Mouse (Mus musculus) midbrain, embryonic 11.5 days (tissue): ENCODE data around the gene Itga1. TPM values are rescaled to one million over a fixed set of nuclear protein-coding genes. Genes with fewer than 3 reads are reported as not detected.

Experiments used
- ATAC-seq: fragments of 200-750 bp; cut with Nextera tagmentation; 2 replicates; pipeline ENCODE4 v1.8.0; 2017; ENCODE audit warnings: moderate TSS enrichment, moderate library complexity; ENCODE audit not compliant: low FRiP score
- DNase-seq: peaks from one replicate; pipeline ENCODE4 v3.0.0; 2015; ENCODE audit warnings: low spot score; ENCODE audit errors: missing footprints
- H3K27ac ChIP-seq: fragments of 300-500 bp; sonication (generic); 2 replicates; pipeline ENCODE4 v1.5.1; 2014; ENCODE audit warnings: low read depth, low read length
- H3K27me3 ChIP-seq: fragments of 300-500 bp; sonication (generic); 2 replicates; pipeline ENCODE4 v1.6.1; 2014; ENCODE audit warnings: mild to moderate bottlenecking, low read length, moderate library complexity, mixed read lengths; ENCODE audit not compliant: control insufficient read depth, insufficient read depth
- H3K36me3 ChIP-seq: fragments of 300-500 bp; sonication (generic); 2 replicates; pipeline ENCODE4 v1.6.1; 2014; ENCODE audit warnings: mild to moderate bottlenecking, low read length, moderate library complexity, mixed read lengths; ENCODE audit not compliant: control insufficient read depth, insufficient read depth
- H3K4me1 ChIP-seq: fragments of 300-500 bp; sonication (generic); 2 replicates; pipeline ENCODE4 v1.6.1; 2014; ENCODE audit warnings: low read length; ENCODE audit not compliant: control insufficient read depth, insufficient read depth
- H3K4me2 ChIP-seq: fragments of 300-500 bp; sonication (generic); 2 replicates; pipeline ENCODE4 v1.6.1; 2014; ENCODE audit warnings: mild to moderate bottlenecking, moderate library complexity
- H3K4me3 ChIP-seq: fragments of 300-500 bp; sonication (generic); 2 replicates; pipeline ENCODE4 v1.5.1; 2014; ENCODE audit warnings: low read depth, low read length
- H3K9ac ChIP-seq: fragments of 300-500 bp; sonication (generic); 2 replicates; pipeline ENCODE4 v1.6.1; 2014; ENCODE audit warnings: low read length
- H3K9me3 ChIP-seq: fragments of 300-500 bp; sonication (generic); 2 replicates; pipeline ENCODE4 v1.6.1; 2016; ENCODE audit warnings: low read length; ENCODE audit not compliant: control insufficient read depth
- WGBS: fragments of 180-500 bp; shearing (Covaris S2); extraction: QIAGEN DNeasy Blood & Tissue Kit; methylation state at CpG from one replicate; pipeline ENCODE4 v1.1.7; 2014; 5-methylcytosine and 5-hydroxymethylcytosine counted together
- polyA plus RNA-seq: library from polyadenylated mRNA; unstranded; fragments of >200 nt; fragmentation: Nextera tagmentation; extraction: Ambion mirVana; gene quantifications from 2 replicates; pipeline ENCODE4 v1.2.1, GENCODE M21; 2014

Itga1 gene
- polyA plus RNA-seq, 1 experiment from 2014 or later: 6.3 TPM

DNA sequence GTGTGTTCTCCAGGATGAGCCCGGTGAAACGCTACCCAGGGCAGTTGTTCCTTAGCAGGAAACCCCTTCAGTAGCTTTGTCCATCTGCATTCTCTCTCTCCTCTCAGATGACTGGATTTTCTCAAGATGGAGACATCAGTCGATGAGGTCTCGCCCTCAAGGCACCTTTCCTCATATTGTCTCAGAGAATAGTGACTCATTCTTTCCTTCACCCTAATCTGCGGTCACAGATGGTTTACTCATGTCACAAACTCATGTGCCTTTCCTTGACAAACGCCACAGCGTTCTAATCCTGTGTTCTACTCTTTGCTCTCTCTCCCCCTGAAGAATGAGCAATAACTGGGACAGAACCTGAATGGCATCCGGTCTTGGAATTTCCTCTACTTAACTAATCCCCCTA is 5.7 kb upstream of the Itga1 start:
- Histone ChIP-seq H3K4me2 (no peak overlapping the region), H3K4me3 (no peak overlapping the region), H3K27ac (no peak overlapping the region), H3K9ac (no peak overlapping the region), H3K36me3 (no peaks in the 10 kb centered on the region), H3K27me3 (peaks cover 4% of the 10 kb centered on the region), H3K4me1 (no peaks in the 10 kb centered on the region), H3K9me3 (no peaks in the 10 kb centered on the region)
- no peak for ATAC-seq
- DNase-seq: no peak
- WGBS: 83% methylated on average over 8 of the region's 8 CpGs

DNA sequence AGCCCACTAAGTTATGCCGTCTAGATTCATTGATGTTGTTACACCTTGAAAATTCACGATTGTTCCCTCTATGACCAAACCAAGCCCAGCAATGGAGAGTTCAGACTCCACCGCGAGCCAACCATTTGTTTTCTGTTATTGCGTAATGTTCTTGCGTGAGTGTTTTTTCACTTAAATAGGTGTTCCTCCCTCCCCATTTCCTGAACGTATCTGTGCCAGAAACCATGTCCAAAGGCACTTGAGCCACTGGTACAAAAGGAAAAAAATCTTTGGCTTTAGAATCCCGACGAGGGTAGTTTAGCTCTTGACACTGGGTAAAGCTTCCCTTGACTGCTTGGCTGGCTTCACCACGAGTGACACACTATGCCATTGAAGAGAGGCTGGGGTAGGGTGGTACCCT is 4.4 kb upstream of the Itga1 start:
- WGBS: 89% methylated on average over 10 of the region's 10 CpGs

DNA sequence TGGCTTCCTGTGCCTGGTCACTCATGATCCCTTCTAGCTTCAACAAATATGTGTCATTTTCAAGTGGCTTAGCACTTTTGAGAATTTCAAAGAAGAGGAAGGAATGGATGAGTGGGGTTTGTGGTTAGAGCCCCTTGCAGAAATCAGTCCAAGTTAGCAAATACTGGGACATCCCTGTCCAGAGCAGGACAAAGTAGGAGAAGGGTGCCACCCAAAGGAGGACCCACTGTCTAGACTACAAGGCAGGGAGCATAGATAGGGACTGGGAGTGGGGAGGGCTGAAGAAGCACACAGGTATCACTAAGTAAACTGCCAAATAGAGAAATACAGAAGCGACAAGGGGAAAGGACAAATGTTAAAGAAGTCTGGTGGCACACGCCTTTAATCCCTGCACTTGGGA is 990 bp upstream of the Itga1 start:
- Histone ChIP-seq H3K4me2 (no peak overlapping the region), H3K27ac (no peak overlapping the region), H3K4me1 (peaks cover 5% of the 10 kb centered on the region; the same call in 1 of the 2 replicates), H3K9me3 (no peaks in the 10 kb centered on the region), H3K9ac (no peak overlapping the region), H3K4me3 (no peak overlapping the region), H3K27me3 (peaks cover 17% of the 10 kb centered on the region), H3K36me3 (no peaks in the 10 kb centered on the region)
- ATAC-seq (no peak), DNase-seq (no peak)
- 86% methylated on average over 2 of the region's 2 CpGs for WGBS

More for the DNA sequence above, 4.4 kb upstream of the Itga1 start:
- Histone ChIP-seq H3K36me3 (no peaks in the 10 kb centered on the region), H3K9me3 (no peaks in the 10 kb centered on the region), H3K27ac (no peak overlapping the region), H3K9ac (no peak overlapping the region), H3K27me3 (peaks cover 7% of the 10 kb centered on the region), H3K4me2 (no peak overlapping the region), H3K4me1 (peaks cover 5% of the 10 kb centered on the region; the same call in 1 of the 2 replicates), H3K4me3 (no peak overlapping the region)
- ATAC-seq: no peak
- no peak for DNase-seq

DNA sequence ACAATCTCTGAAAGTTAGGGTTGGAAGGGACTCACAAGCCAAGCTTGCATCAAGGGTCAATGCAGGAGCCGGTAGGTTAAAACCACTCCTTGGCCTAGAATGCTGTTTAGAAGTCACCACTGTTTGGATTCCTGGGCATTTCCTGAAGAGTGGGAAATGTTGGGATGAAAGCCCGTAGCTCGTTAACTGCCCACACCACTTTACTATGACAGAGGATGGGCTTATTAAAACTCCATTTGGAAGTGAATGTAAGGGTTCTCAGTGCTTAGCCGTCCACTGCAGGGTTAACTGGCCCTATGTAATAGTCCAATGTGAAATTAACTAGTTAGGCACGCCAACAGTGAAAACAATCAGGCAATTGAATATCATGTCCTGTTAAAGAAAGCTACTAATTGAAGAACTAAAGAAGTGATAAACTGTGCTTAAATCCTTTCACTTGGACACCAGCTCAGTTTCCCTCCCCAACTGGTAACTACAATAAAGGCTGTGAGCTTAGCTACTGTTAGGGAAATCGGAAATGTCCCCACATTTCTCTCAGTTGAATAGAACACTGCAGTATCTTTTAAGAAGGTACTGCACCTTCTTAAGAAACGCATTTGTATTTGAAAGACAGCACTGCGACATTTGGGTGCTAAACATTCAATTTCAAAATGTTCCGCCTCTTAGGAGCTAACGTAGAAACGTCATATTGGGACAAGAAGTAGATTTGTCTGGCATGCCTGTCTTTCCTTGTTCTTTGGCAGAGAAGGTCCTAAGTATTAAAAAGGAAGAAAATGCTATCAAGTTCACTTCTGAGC is 1.2 kb downstream of the Itga1 start:
- H3K4me2 ChIP-seq: peak overlapping the region; percentile 55; the same call in 1 of the 2 replicates
- no peak for ATAC-seq
- peak overlapping the region; percentile 46 for H3K4me3 ChIP-seq
- peak; percentile 81 for DNase-seq
- WGBS: 32% methylated on average over 11 of the region's 11 CpGs
- H3K9ac ChIP-seq: no peak overlapping the region
- peaks cover 17% of the 10 kb centered on the region for H3K27me3 ChIP-seq
- no peak overlapping the region for H3K27ac ChIP-seq
- H3K4me1 ChIP-seq: peaks cover 5% of the 10 kb centered on the region; the same call in 1 of the 2 replicates
- H3K9me3 ChIP-seq: no peaks in the 10 kb centered on the region
- no peaks in the 10 kb centered on the region for H3K36me3 ChIP-seq

DNA sequence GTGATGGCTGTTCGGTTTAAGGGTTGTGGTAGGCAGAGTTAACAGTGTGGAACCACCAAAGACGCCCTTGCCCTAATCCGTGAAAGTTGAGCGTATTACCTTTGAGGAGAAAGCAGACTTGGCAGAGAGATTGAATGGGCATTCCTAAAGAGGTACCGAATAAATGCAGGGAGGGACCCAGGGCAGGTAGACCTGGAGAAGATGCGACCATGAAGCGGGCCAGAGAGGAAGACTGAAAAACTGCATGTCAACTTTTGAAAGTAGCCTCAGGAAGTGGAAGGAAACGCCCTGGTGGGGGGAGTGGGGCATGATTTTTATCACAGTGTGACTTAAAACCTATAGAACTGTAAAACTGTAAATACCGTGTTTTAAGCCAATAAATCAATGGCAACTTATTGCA is 2.4 kb downstream of the Itga1 start:
- Histone ChIP-seq H3K4me1 (peaks cover 5% of the 10 kb centered on the region; the same call in 1 of the 2 replicates), H3K36me3 (no peaks in the 10 kb centered on the region), H3K9me3 (no peaks in the 10 kb centered on the region), H3K9ac (no peak overlapping the region), H3K4me2 (no peak overlapping the region), H3K4me3 (no peak overlapping the region), H3K27me3 (peaks cover 17% of the 10 kb centered on the region), H3K27ac (no peak overlapping the region)
- DNase-seq (no peak), ATAC-seq (no peak)
- 80% methylated on average over 9 of the region's 9 CpGs for WGBS

DNA sequence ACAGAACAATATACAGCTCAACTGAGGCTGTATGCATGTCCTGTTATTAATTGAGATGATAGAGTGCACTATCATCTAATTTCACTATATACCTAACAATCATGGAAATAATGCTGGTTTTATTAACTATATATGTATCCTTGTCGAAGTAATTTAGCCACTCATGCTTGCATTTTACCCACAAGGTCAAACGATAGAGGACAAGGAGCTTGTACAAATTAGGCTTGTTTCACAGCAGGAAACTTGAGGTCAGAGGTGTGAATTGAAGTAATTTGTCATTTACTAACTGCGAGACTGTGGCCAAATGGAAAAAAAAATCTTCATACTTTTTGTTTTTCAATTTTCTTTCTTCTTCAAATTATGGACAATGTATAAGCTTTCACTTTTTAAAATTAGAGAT is 3.5 kb downstream of the Itga1 start:
- no peaks in the 10 kb centered on the region for H3K36me3 ChIP-seq
- ATAC-seq: no peak
- WGBS: 85% methylated on average over 3 of the region's 3 CpGs

DNA sequence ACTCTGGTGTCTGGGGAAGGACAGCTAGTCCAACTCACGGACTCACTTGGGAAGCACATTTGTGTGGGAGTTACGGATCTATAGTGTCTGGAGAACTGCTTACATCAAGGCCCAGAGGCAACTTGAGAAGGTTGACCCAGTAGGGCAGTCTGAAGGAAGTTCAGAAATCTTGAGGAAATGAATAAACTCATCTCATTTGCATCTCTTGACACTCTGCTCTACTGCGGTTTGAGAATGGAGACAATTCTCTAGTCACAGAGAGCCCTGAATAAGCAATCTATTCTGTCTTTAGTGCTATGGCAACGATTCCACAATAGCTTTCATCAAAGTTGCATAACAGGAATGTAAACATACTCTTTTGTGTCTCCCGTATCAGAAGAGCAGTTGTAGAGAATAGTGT is 4.8 kb downstream of the Itga1 start:
- H3K36me3 ChIP-seq: no peaks in the 10 kb centered on the region
- DNase-seq (peak; percentile 73), ATAC-seq (no peak)
- H3K4me1 ChIP-seq: peaks cover 3% of the 10 kb centered on the region; the same call in 1 of the 2 replicates
- no peak overlapping the region for H3K9ac ChIP-seq
- no peak overlapping the region for H3K27ac ChIP-seq
- H3K4me3 ChIP-seq: no peak overlapping the region
- no peaks in the 10 kb centered on the region for H3K9me3 ChIP-seq
- H3K27me3 ChIP-seq: peaks cover 13% of the 10 kb centered on the region
- no peak overlapping the region for H3K4me2 ChIP-seq
- WGBS: 64% methylated on average over 5 of the region's 5 CpGs

More for the DNA sequence above, 3.5 kb downstream of the Itga1 start:
- Histone ChIP-seq H3K9me3 (no peaks in the 10 kb centered on the region), H3K4me2 (no peak overlapping the region), H3K4me3 (no peak overlapping the region), H3K27me3 (peaks cover 17% of the 10 kb centered on the region), H3K4me1 (peaks cover 5% of the 10 kb centered on the region; the same call in 1 of the 2 replicates), H3K27ac (no peak overlapping the region), H3K9ac (no peak overlapping the region)
- DNase-seq: peak; percentile 61

DNA sequence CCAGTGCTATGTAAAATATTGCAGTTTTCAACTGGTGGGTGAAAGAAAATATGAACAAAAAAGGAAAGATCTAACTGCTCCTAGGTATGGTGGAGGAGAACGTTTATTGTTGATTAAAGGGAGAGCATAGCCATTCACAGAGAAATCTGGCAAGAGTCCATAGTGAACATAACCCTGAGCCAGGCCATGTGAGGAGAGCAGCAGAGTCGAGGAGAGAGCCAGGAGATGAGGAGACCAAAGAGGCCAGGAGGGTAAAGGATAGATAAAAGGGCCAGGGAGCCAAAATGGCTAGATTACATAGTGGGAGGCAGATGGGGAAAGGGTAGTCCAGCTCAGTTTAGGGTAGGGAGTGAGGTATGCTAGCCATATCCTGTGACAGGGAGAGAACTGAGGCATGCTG is 5.5 kb downstream of the Itga1 start:
- Histone ChIP-seq H3K9me3 (no peaks in the 10 kb centered on the region), H3K27me3 (peaks cover 10% of the 10 kb centered on the region), H3K9ac (no peak overlapping the region), H3K27ac (no peak overlapping the region), H3K4me2 (no peak overlapping the region), H3K4me1 (peaks cover under 1% of the 10 kb centered on the region; the same call in 1 of the 2 replicates), H3K4me3 (no peak overlapping the region), H3K36me3 (no peaks in the 10 kb centered on the region)
- WGBS: 66% methylated on average over 2 of the region's 2 CpGs
- ATAC-seq: no peak
- peak; percentile 57 for DNase-seq

DNA sequence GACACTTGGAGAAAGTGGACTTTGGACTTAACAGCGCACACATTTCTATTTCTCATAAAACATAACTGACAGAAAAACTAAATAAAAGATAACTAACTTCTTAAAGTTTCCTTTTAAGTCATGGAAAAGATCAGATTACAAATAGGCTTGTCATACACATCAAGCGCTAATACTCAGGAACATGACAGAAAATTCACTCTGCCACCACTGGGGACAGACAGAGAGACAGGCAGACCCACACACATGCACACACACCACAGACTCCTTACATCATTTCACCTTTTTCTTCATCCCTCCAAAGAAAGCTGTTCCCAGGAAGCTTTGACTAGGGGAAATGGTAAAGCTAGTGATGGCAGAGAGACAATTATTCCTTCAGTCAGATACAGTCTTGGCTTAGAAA is 6.4 kb downstream of the Itga1 start:
- no peak overlapping the region for H3K27ac ChIP-seq
- H3K9ac ChIP-seq: no peak overlapping the region
- ATAC-seq (no peak), DNase-seq (no peak)
- WGBS: 91% methylated on average over 2 of the region's 2 CpGs
- H3K36me3 ChIP-seq: no peaks in the 10 kb centered on the region
- H3K4me2 ChIP-seq: no peak overlapping the region
- no peak overlapping the region for H3K4me3 ChIP-seq
- no peaks in the 10 kb centered on the region for H3K4me1 ChIP-seq
- no peaks in the 10 kb centered on the region for H3K9me3 ChIP-seq
- peaks cover 3% of the 10 kb centered on the region; the same call in 1 of the 2 replicates for H3K27me3 ChIP-seq
